ENCODE assay signal across 9 mouse cellular contexts in genomic region chr11:69662967-69663671, GRCm38 (mm10). TPM values are rescaled to one million over a fixed set of nuclear protein-coding genes. Genes with fewer than 3 reads are reported as not detected.
DNase-seq lines count a peak whose midpoint lies in the region; ATAC-seq and TF ChIP-seq lines count a peak whose summit lies in the region.
"Had no signal": no experiment of that assay in that cellular context is flagged by ENCODE, and none has a peak within 500 bp of the region (broad histone marks: within the 10 kb centered on the region; RNA-seq: fewer than 3 reads in every experiment).

No protein-coding gene starts in this region.

- no peak for DNase-seq in heart, postnatal 10 days
- DNase-seq in MEL (ENCODE audit: low read depth, low spot score) (no peak), MN1 (ENCODE audit: low spot score) (no peak)
- DNase-seq in hindbrain, embryonic 10.5 days (ENCODE audit: low spot score), result no peak
- DNase-seq in left cerebral cortex, postnatal 36 days (ENCODE audit: low spot score in 2 of 2), result no peak
- DNase-seq in urinary bladder, postnatal 36 days (ENCODE audit: low spot score in 2 of 2), result no peak

- peaks cover 8% of the 10 kb centered on the region for H3K79me2 ChIP-seq in MEL (ENCODE audit: control insufficient read depth, insufficient read depth, low read length, poor library complexity)

- no peak for TF ChIP-seq CTCF in MEL (IDR thresholded peaks at IDR 0.05 in 2 of 3, conservative IDR thresholded peaks at IDR 0.05 in 1 of 3; ENCODE audit: control insufficient read depth in 1 of 3, insufficient read depth in 1 of 3, low read depth in 2 of 3, low read length in 3 of 3, poor library complexity in 1 of 3, severe bottlenecking in 1 of 3)

- no peak for ATAC-seq in heart, embryonic 15.5 days (replicated peaks; ENCODE audit: insufficient number of reproducible peaks, insufficient read depth, low FRiP score, low read depth)
- ATAC-seq in midbrain, embryonic 12.5 days (ENCODE audit: low FRiP score, low read depth), result peak; percentile 44

- peaks cover 20% of the 10 kb centered on the region for H3K4me1 ChIP-seq in heart, embryonic 15.5 days (replicated peaks)
- peaks cover 4 to 19% of the 10 kb centered on the region in 2 experiments for H3K4me1 ChIP-seq in MEL (ENCODE audit: control insufficient read depth in 1 of 2, insufficient read depth in 2 of 2, low read length in 2 of 2)
- H3K4me1 ChIP-seq in hindbrain, embryonic 10.5 days (replicated peaks), result peaks cover 26% of the 10 kb centered on the region
- peaks cover 12% of the 10 kb centered on the region for H3K4me1 ChIP-seq in midbrain, embryonic 12.5 days

- H3K36me3 ChIP-seq in heart, embryonic 15.5 days, result peaks cover 59% of the 10 kb centered on the region
- H3K36me3 ChIP-seq in MEL (ENCODE audit: control insufficient read depth in 1 of 2, insufficient read depth in 2 of 2, low read length in 2 of 2), result peaks cover 0 to 15% of the 10 kb centered on the region in 2 experiments; a peak in 3 of 4 replicates
- peaks cover 69% of the 10 kb centered on the region for H3K36me3 ChIP-seq in hindbrain, embryonic 10.5 days
- peaks cover 62% of the 10 kb centered on the region for H3K36me3 ChIP-seq in midbrain, embryonic 12.5 days

- TF ChIP-seq POLR2A in MEL (IDR thresholded peaks at IDR 0.05; ENCODE audit: control insufficient read depth in 1 of 2, insufficient read depth in 1 of 2, low read depth in 1 of 2, low read length in 2 of 2, poor library complexity in 1 of 2), result no peak

- intact Hi-C loops in heart, postnatal 10 days (cut with DNase I), result loop anchor here (1.0 kb wide), 1 partner anchor 9 kb away; the partner anchor contains the start of gene Eif4a1
- intact Hi-C loops in left cerebral cortex, postnatal 36 days (cut with DNase I), result no loop called here

- peak overlapping the region; percentile 57 for H3K9ac ChIP-seq in heart, embryonic 15.5 days
- peak overlapping the region; percentile 69 for H3K9ac ChIP-seq in MEL (ENCODE audit: control insufficient read depth, low read depth, low read length, poor library complexity, severe bottlenecking)
- H3K9ac ChIP-seq in midbrain, embryonic 12.5 days (replicated peaks), result peak overlapping the region; percentile 37

- peak overlapping the region; percentile 95 for H3K27ac ChIP-seq in heart, embryonic 15.5 days
- H3K27ac ChIP-seq in MEL (ENCODE audit: control insufficient read depth, low read depth, low read length), result peak overlapping the region; percentile 96
- H3K27ac ChIP-seq in hindbrain, embryonic 10.5 days, result peak overlapping the region; percentile 95
- peak overlapping the region; percentile 97 for H3K27ac ChIP-seq in midbrain, embryonic 12.5 days (replicated peaks)

- TF ChIP-seq EP300 in MEL (IDR thresholded peaks at IDR 0.05; ENCODE audit: low read depth in 1 of 2, low read length in 2 of 2), result no peak

- H3K4me2 ChIP-seq in heart, embryonic 15.5 days, result peak overlapping the region; percentile 70
- H3K4me2 ChIP-seq in midbrain, embryonic 12.5 days (replicated peaks), result peak overlapping the region; percentile 61

- H3K9me3 ChIP-seq in heart, embryonic 15.5 days (replicated peaks), result no peaks in the 10 kb centered on the region
- no peaks in the 10 kb centered on the region for H3K9me3 ChIP-seq in MEL (replicated peaks; ENCODE audit: insufficient read depth, low read length)
- H3K9me3 ChIP-seq in hindbrain, embryonic 10.5 days, result no peaks in the 10 kb centered on the region
- no peaks in the 10 kb centered on the region for H3K9me3 ChIP-seq in midbrain, embryonic 12.5 days

- H3K27me3 ChIP-seq in heart, embryonic 15.5 days, result no peaks in the 10 kb centered on the region
- no peaks in the 10 kb centered on the region for H3K27me3 ChIP-seq in MEL (ENCODE audit: control insufficient read depth in 1 of 2, insufficient read depth in 2 of 2, low read length in 2 of 2)
- no peaks in the 10 kb centered on the region for H3K27me3 ChIP-seq in hindbrain, embryonic 10.5 days (ENCODE audit: insufficient read depth, poor library complexity, severe bottlenecking)
- H3K27me3 ChIP-seq in midbrain, embryonic 12.5 days, result no peaks in the 10 kb centered on the region

- WGBS in heart, embryonic 15.5 days, result 62% methylated on average over 13 of the region's 13 CpGs
- WGBS in hindbrain, embryonic 10.5 days, result 67% methylated on average over 13 of the region's 13 CpGs
- WGBS in midbrain, embryonic 12.5 days, result 72% methylated on average over 13 of the region's 13 CpGs

- H3K4me3 ChIP-seq in heart, embryonic 15.5 days, result peak overlapping the region; percentile 62
- peak overlapping the region; percentile 63 to 78 for H3K4me3 ChIP-seq in MEL (ENCODE audit: control insufficient read depth in 1 of 2, insufficient read depth in 1 of 2, low read depth in 2 of 2, low read length in 2 of 2)
- peak overlapping the region; percentile 60 for H3K4me3 ChIP-seq in hindbrain, embryonic 10.5 days
- H3K4me3 ChIP-seq in midbrain, embryonic 12.5 days, result peak overlapping the region; percentile 57

- TF ChIP-seq RAD21 in MEL (IDR thresholded peaks at IDR 0.05; ENCODE audit: low read depth, low read length), result no peak

TF ChIP-seq in MEL, 35 proteins besides CTCF, POLR2A, EP300 and RAD21 (continues in another document):
- TF ChIP-seq RCOR1 (IDR thresholded peaks at IDR 0.05; ENCODE audit: low read depth, low read length) (0 out of 2 replicates have a peak, but pooled peaks have one; percentile 7), CHD1 (IDR thresholded peaks at IDR 0.05; ENCODE audit: low read depth, low read length) (peak; percentile 83; the same call in 1 of the 2 replicates), BHLHE40 (IDR thresholded peaks at IDR 0.05; ENCODE audit: borderline replicate concordance, low read depth, low read length) (no peak), MYC (IDR thresholded peaks at IDR 0.05; ENCODE audit: low read depth, low read length) (peak; percentile 17; the same call in 1 of the 2 replicates), ZMIZ1 (IDR thresholded peaks at IDR 0.05; ENCODE audit: low read depth, low read length) (0 out of 2 replicates have a peak, but pooled peaks have one; percentile 10), GATA1 (IDR thresholded peaks at IDR 0.05; ENCODE audit: low read depth, low read length) (no peak), USF1 (IDR thresholded peaks at IDR 0.05; ENCODE audit: low read depth, low read length) (0 out of 2 replicates have a peak, but pooled peaks have one; percentile 20), POLR2AphosphoS2 (IDR thresholded peaks at IDR 0.05; ENCODE audit: low read length) (peak; percentile 3; the same call in 1 of the 2 replicates), UBTF (IDR thresholded peaks at IDR 0.05; ENCODE audit: borderline replicate concordance, insufficient read depth, low read depth, low read length) (0 out of 2 replicates have a peak, but pooled peaks have one; percentile 16)

RNA-seq across cellular contexts. Expression of gene Mpdu1, which starts 0.7 kb away (rescaled TPM):
- 38.8 and 48.1 TPM in 2 replicates for polyA plus RNA-seq in heart, embryonic 15.5 days (2015; fragmentation: Nextera tagmentation; extraction: Ambion mirVana)
- 10 to 100 TPM; 33.1 to 33.7 TPM for total RNA-seq in heart, postnatal 10 days (2021)
- 60.9 and 62.1 TPM in 2 replicates for total RNA-seq in MEL (2012; rRNA removed)
- polyA plus RNA-seq in MEL (2012; ENCODE audit: insufficient read depth in 1 of 2, insufficient read length in 2 of 2, low read depth in 1 of 2, low replicate concordance in 2 of 2, missing spikeins in 1 of 2), result 100 to 1,000 TPM; 101 to 259 TPM
- polyA plus RNA-seq in hindbrain, embryonic 10.5 days (2016; fragmentation: Nextera tagmentation; extraction: Ambion mirVana), result 80.6 and 88.3 TPM in 2 replicates
- 79.4 and 79.9 TPM in 2 replicates for polyA plus RNA-seq in midbrain, embryonic 12.5 days (2016; fragmentation: Nextera tagmentation; extraction: Ambion mirVana)
- total RNA-seq in left cerebral cortex, postnatal 36 days (2021), result 10 to 100 TPM; 59.8 to 62.3 TPM

RNA-seq across cellular contexts. Expression of gene Cd68, which starts 2.8 kb away (rescaled TPM):
- polyA plus RNA-seq in heart, embryonic 15.5 days (2015; fragmentation: Nextera tagmentation; extraction: Ambion mirVana), result 8.7 and 18.6 TPM in 2 replicates
- total RNA-seq in heart, postnatal 10 days (2021), result 1 to 10 TPM; 5.8 to 7.8 TPM
- 4.1 and 5.3 TPM in 2 replicates for total RNA-seq in MEL (2012; rRNA removed)
- polyA plus RNA-seq in MEL (2012; ENCODE audit: insufficient read depth in 1 of 2, insufficient read length in 2 of 2, low read depth in 1 of 2, low replicate concordance in 2 of 2, missing spikeins in 1 of 2), result 10 to 100 TPM in 1 of 2 experiments, not detected in 1; 19.8 TPM
- 7.2 and 8.7 TPM in 2 replicates for polyA plus RNA-seq in hindbrain, embryonic 10.5 days (2016; fragmentation: Nextera tagmentation; extraction: Ambion mirVana)
- polyA plus RNA-seq in midbrain, embryonic 12.5 days (2016; fragmentation: Nextera tagmentation; extraction: Ambion mirVana), result 7.1 and 7.2 TPM in 2 replicates
- total RNA-seq in left cerebral cortex, postnatal 36 days (2021), result 10 to 100 TPM; 14.9 to 15.1 TPM

RNA-seq across cellular contexts. Expression of gene Sox15, which starts 8.0 kb away (rescaled TPM):
- polyA plus RNA-seq in heart, embryonic 15.5 days (2015; fragmentation: Nextera tagmentation; extraction: Ambion mirVana), result 0.22 TPM in 1 of 2 replicates, not detected in the other
- not detected for total RNA-seq in heart, postnatal 10 days (2021)
- not detected in 2 replicates for total RNA-seq in MEL (2012; rRNA removed)
- polyA plus RNA-seq in MEL (2012; ENCODE audit: insufficient read depth in 1 of 2, insufficient read length in 2 of 2, low read depth in 1 of 2, low replicate concordance in 2 of 2, missing spikeins in 1 of 2), result under 1 TPM in 1 of 2 experiments, not detected in 1; 0.11 TPM
- 0.37 TPM in 1 of 2 replicates, not detected in the other for polyA plus RNA-seq in hindbrain, embryonic 10.5 days (2016; fragmentation: Nextera tagmentation; extraction: Ambion mirVana)
- polyA plus RNA-seq in midbrain, embryonic 12.5 days (2016; fragmentation: Nextera tagmentation; extraction: Ambion mirVana), result not detected in 2 replicates
- under 1 TPM in 1 of 2 experiments, not detected in 1; 0.39 TPM for total RNA-seq in left cerebral cortex, postnatal 36 days (2021)
- total RNA-seq: left cerebral cortex, postnatal 4 days had no signal

RNA-seq across cellular contexts. Expression of gene Eif4a1, which starts 9.1 kb away (rescaled TPM):
- 310 and 340 TPM in 2 replicates for polyA plus RNA-seq in heart, embryonic 15.5 days (2015; fragmentation: Nextera tagmentation; extraction: Ambion mirVana)
- 100 to 1,000 TPM; 389 to 397 TPM for total RNA-seq in heart, postnatal 10 days (2021)
- 1,645 and 1,689 TPM in 2 replicates for total RNA-seq in MEL (2012; rRNA removed)
- 100 to 1,000 TPM; 114 to 634 TPM for polyA plus RNA-seq in MEL (2012; ENCODE audit: insufficient read depth in 1 of 2, insufficient read length in 2 of 2, low read depth in 1 of 2, low replicate concordance in 2 of 2, missing spikeins in 1 of 2)
- polyA plus RNA-seq in hindbrain, embryonic 10.5 days (2016; fragmentation: Nextera tagmentation; extraction: Ambion mirVana), result 740 and 935 TPM in 2 replicates
- polyA plus RNA-seq in midbrain, embryonic 12.5 days (2016; fragmentation: Nextera tagmentation; extraction: Ambion mirVana), result 608 and 698 TPM in 2 replicates
- total RNA-seq in left cerebral cortex, postnatal 36 days (2021), result 100 to 1,000 TPM; 276 to 285 TPM

RNA-seq across cellular contexts. Expression of gene Senp3, which starts 18.8 kb away (rescaled TPM):
- 47.1 and 54.8 TPM in 2 replicates for polyA plus RNA-seq in heart, embryonic 15.5 days (2015; fragmentation: Nextera tagmentation; extraction: Ambion mirVana)
- total RNA-seq in heart, postnatal 10 days (2021), result 10 to 100 TPM; 48.9 to 49.6 TPM
- total RNA-seq in MEL (2012; rRNA removed), result 121 and 147 TPM in 2 replicates
- polyA plus RNA-seq in MEL (2012; ENCODE audit: insufficient read depth in 1 of 2, insufficient read length in 2 of 2, low read depth in 1 of 2, low replicate concordance in 2 of 2, missing spikeins in 1 of 2), result 100 to 1,000 TPM; 171 to 890 TPM
- 116 and 122 TPM in 2 replicates for polyA plus RNA-seq in hindbrain, embryonic 10.5 days (2016; fragmentation: Nextera tagmentation; extraction: Ambion mirVana)
- polyA plus RNA-seq in midbrain, embryonic 12.5 days (2016; fragmentation: Nextera tagmentation; extraction: Ambion mirVana), result 108 and 113 TPM in 2 replicates
- 100 to 1,000 TPM in 1 of 2 experiments, 10 to 100 TPM in 1; 84.3 to 114 TPM for total RNA-seq in left cerebral cortex, postnatal 36 days (2021)
